Mouse (Mus musculus): ENCODE results near the gene Nlrx1. TPM values are rescaled to one million over a fixed set of nuclear protein-coding genes. Genes with fewer than 3 reads are reported as not detected.

Nlrx1 gene
- polyA plus RNA-seq, 1 experiment from 2014 or later: 7.9 TPM

GRCm38 (mm10) chr9:44247907-44248306, 20.5 kb downstream of the Nlrx1 start:
- 77% methylated on average over 6 of the region's 6 CpGs for WGBS
- Histone ChIP-seq H3K4me2 (no peak overlapping the region), H3K27ac (no peak overlapping the region), H3K36me3 (no peaks in the 10 kb centered on the region), H3K4me3 (replicated peaks) (no peak overlapping the region), H3K9me3 (replicated peaks) (no peaks in the 10 kb centered on the region), H3K4me1 (peaks cover 37% of the 10 kb centered on the region), H3K27me3 (no peaks in the 10 kb centered on the region), H3K9ac (no peak overlapping the region)
- no peak for ATAC-seq (replicated peaks; ENCODE audit: low FRiP score)

- Histone ChIP-seq H3K9ac (no peak overlapping the region), H3K4me2 (no peak overlapping the region), H3K27ac (no peak overlapping the region), H3K27me3 (no peaks in the 10 kb centered on the region), H3K4me1 (0 out of 2 replicates have a peak, but pooled peaks cover 6% of the 10 kb centered on the region), H3K36me3 (no peaks in the 10 kb centered on the region), H3K9me3 (replicated peaks) (no peaks in the 10 kb centered on the region), H3K4me3 (replicated peaks) (no peak overlapping the region)
- ATAC-seq (replicated peaks; ENCODE audit: low FRiP score): no peak
- 29% methylated on average over 2 of the region's 2 CpGs for WGBS
Measured at GRCm38 (mm10) chr9:44243621-44244020, 24.8 kb downstream of the Nlrx1 start.

GRCm38 (mm10) chr9:44241418-44241817, 27.0 kb downstream of the Nlrx1 start:
- Histone ChIP-seq H3K9me3 (replicated peaks) (no peaks in the 10 kb centered on the region), H3K36me3 (no peaks in the 10 kb centered on the region), H3K4me3 (replicated peaks) (no peak overlapping the region), H3K27ac (no peak overlapping the region), H3K27me3 (no peaks in the 10 kb centered on the region), H3K4me1 (peaks cover 15% of the 10 kb centered on the region), H3K4me2 (no peak overlapping the region), H3K9ac (no peak overlapping the region)
- ATAC-seq (replicated peaks; ENCODE audit: low FRiP score): no peak
- whole genome bisulfite sequencing: 80% methylated on average over 9 of the region's 9 CpGs

GRCm38 (mm10) chr9:44240911-44241310, 27.5 kb downstream of the Nlrx1 start:
- Histone ChIP-seq H3K27me3 (no peaks in the 10 kb centered on the region), H3K4me2 (no peak overlapping the region), H3K9me3 (replicated peaks) (no peaks in the 10 kb centered on the region), H3K4me1 (peaks cover 17% of the 10 kb centered on the region), H3K4me3 (replicated peaks) (no peak overlapping the region), H3K36me3 (no peaks in the 10 kb centered on the region), H3K9ac (no peak overlapping the region), H3K27ac (no peak overlapping the region)
- no peak for ATAC-seq (replicated peaks; ENCODE audit: low FRiP score)
- WGBS: 62% methylated on average over 5 of the region's 5 CpGs

- Histone ChIP-seq H3K4me2 (no peak within 1 kb of the TSS), H3K27me3 (no peaks in the 10 kb centered on the region), H3K9ac (no peak within 1 kb of the TSS), H3K4me1 (peaks cover 19% of the 10 kb centered on the region), H3K27ac (no peak within 1 kb of the TSS), H3K9me3 (replicated peaks) (no peaks in the 10 kb centered on the region), H3K4me3 (replicated peaks) (no peak within 1 kb of the TSS), H3K36me3 (no peaks in the 10 kb centered on the region)
- no peak for ATAC-seq (replicated peaks; ENCODE audit: low FRiP score)
- WGBS: 61% methylated on average over 2 of the region's 2 CpGs
Measured at GRCm38 (mm10) chr9:44240399-44240798, 28.0 kb downstream of the Nlrx1 start, which contains the start of gene Ccdc153. Ccdc153 (plus strand) TSS chr9:44240676.

- Histone ChIP-seq H3K27ac (no peak overlapping the region), H3K9me3 (replicated peaks) (no peaks in the 10 kb centered on the region), H3K27me3 (no peaks in the 10 kb centered on the region), H3K36me3 (no peaks in the 10 kb centered on the region), H3K4me2 (no peak overlapping the region), H3K4me1 (peaks cover 24% of the 10 kb centered on the region), H3K4me3 (replicated peaks) (no peak overlapping the region), H3K9ac (no peak overlapping the region)
- ATAC-seq (replicated peaks; ENCODE audit: low FRiP score): no peak
- 11% methylated on average over 5 of the region's 5 CpGs for WGBS
Measured at GRCm38 (mm10) chr9:44239447-44239846, 29.0 kb downstream of the Nlrx1 start.

GRCm38 (mm10) chr9:44238501-44239190, 29.8 kb downstream of the Nlrx1 start:
- H3K36me3 ChIP-seq: no peaks in the 10 kb centered on the region
- no peak for ATAC-seq (replicated peaks; ENCODE audit: low FRiP score)
- no peak overlapping the region for H3K27ac ChIP-seq
- H3K4me2 ChIP-seq: no peak overlapping the region
- peaks cover 25% of the 10 kb centered on the region for H3K4me1 ChIP-seq
- no peak overlapping the region for H3K9ac ChIP-seq
- WGBS: 79% methylated on average over 17 of the region's 17 CpGs
- no peaks in the 10 kb centered on the region for H3K27me3 ChIP-seq
- no peak overlapping the region for H3K4me3 ChIP-seq (replicated peaks)
- H3K9me3 ChIP-seq (replicated peaks): no peaks in the 10 kb centered on the region

GRCm38 (mm10) chr9:44237128-44237527, 31.3 kb downstream of the Nlrx1 start:
- Histone ChIP-seq H3K27ac (peak overlapping the region; percentile 82), H3K4me3 (replicated peaks) (no peak overlapping the region), H3K4me2 (no peak overlapping the region), H3K36me3 (no peaks in the 10 kb centered on the region), H3K4me1 (peaks cover 33% of the 10 kb centered on the region), H3K27me3 (no peaks in the 10 kb centered on the region), H3K9ac (no peak overlapping the region), H3K9me3 (replicated peaks) (no peaks in the 10 kb centered on the region)
- no peak for ATAC-seq (replicated peaks; ENCODE audit: low FRiP score)
- 40% methylated on average over 4 of the region's 4 CpGs for WGBS

- H3K9ac ChIP-seq: no peak overlapping the region
- H3K9me3 ChIP-seq (replicated peaks): no peaks in the 10 kb centered on the region
- peak overlapping the region; percentile 82 for H3K27ac ChIP-seq
- peaks cover 39% of the 10 kb centered on the region for H3K4me1 ChIP-seq
- H3K27me3 ChIP-seq: no peaks in the 10 kb centered on the region
- ATAC-seq (replicated peaks; ENCODE audit: low FRiP score): no peak
- H3K4me3 ChIP-seq (replicated peaks): no peak overlapping the region
- H3K36me3 ChIP-seq: no peaks in the 10 kb centered on the region
- peak overlapping the region; percentile 17; the same call in 1 of the 2 replicates for H3K4me2 ChIP-seq
- 51% methylated on average over 4 of the region's 4 CpGs for WGBS
Measured at GRCm38 (mm10) chr9:44236601-44237000, 31.8 kb downstream of the Nlrx1 start.

- Histone ChIP-seq H3K4me2 (peak overlapping the region; percentile 66), H3K27ac (peak overlapping the region; percentile 52), H3K9me3 (replicated peaks) (no peaks in the 10 kb centered on the region), H3K4me3 (replicated peaks) (peak overlapping the region; percentile 94), H3K36me3 (no peaks in the 10 kb centered on the region), H3K4me1 (peaks cover 49% of the 10 kb centered on the region), H3K27me3 (no peaks in the 10 kb centered on the region), H3K9ac (no peak overlapping the region)
- WGBS: 26% methylated on average over 19 of the region's 19 CpGs
- peak; percentile 29; the same call in 1 of the 2 replicates for ATAC-seq (replicated peaks; ENCODE audit: low FRiP score)
Measured at GRCm38 (mm10) chr9:44234479-44235427, 33.6 kb downstream of the Nlrx1 start.

GRCm38 (mm10) chr9:44233802-44234478, 34.5 kb downstream of the Nlrx1 start, which contains the start of gene Cbl:
Cbl (minus strand) TSS chr9:44234049.
- H3K9me3 ChIP-seq (replicated peaks): no peaks in the 10 kb centered on the region
- H3K27ac ChIP-seq: peak within 1 kb of the TSS; percentile 96
- H3K36me3 ChIP-seq: no peaks in the 10 kb centered on the region
- H3K4me1 ChIP-seq: peaks cover 48% of the 10 kb centered on the region
- H3K9ac ChIP-seq: peak within 1 kb of the TSS; percentile 97
- under 1% methylated on average over 64 of the region's 76 CpGs for WGBS
- H3K27me3 ChIP-seq: no peaks in the 10 kb centered on the region
- H3K4me3 ChIP-seq (replicated peaks): peak within 1 kb of the TSS; percentile 94
- H3K4me2 ChIP-seq: peak within 1 kb of the TSS; percentile 66
- ATAC-seq (replicated peaks; ENCODE audit: low FRiP score): peak; percentile 94
